Mouse (Mus musculus) cerebellum, adult 2 months (tissue): ENCODE data around the gene Rsrc1.

Experiments used
- CTCF ChIP-seq: fragments of 200-500 bp; IDR thresholded peaks from 2 replicates; pipeline ENCODE4 v1.5.1; 2011; ENCODE audit warnings: low read depth, mild to moderate bottlenecking, control low read depth, low read length, moderate library complexity, borderline replicate concordance; ENCODE audit not compliant: insufficient read depth
- POLR2A ChIP-seq: fragments of 200-500 bp; IDR thresholded peaks from 2 replicates; pipeline ENCODE4 v1.6.1; 2011; ENCODE audit warnings: low read length, control low read depth, borderline replicate concordance; ENCODE audit not compliant: insufficient read depth

DNA sequence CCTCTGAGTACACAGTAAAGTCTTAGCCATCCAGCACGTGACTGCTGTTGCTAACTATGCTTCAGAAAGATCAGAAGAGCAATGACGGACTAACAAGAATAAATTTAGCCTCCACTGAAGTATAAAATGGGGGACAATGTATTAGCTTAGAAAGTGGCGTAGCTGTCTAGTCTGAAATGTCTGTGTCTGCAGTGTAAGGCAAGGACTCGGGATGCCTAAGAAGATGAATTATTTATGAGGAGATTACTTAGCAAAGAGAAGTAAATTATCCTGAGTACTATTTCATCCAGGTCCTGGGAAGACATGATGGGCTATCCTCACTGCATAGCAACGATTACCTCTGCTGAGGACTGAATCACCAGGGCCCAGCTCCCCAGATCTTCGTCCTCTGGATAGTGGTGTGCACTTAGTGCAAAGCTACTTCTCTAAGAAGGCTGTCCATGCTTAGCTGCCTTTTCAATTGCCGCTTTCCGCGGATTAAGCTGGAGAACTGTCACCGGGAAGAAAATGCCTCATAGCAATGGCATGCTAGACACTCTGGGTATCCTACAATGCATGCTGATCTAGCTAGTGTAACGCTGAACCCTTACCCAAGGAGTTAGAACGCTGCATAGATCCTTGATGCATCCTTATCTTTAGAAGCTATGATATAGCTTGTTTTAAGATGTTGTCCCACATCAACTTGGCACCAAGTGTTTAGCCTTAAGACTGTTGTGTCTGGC lies 370.4 kb downstream of the Rsrc1 start:
- no peak for TF ChIP-seq POLR2A
- no peak for TF ChIP-seq CTCF
